Mouse (Mus musculus): ENCODE results near the gene Ablim2.

DNA sequence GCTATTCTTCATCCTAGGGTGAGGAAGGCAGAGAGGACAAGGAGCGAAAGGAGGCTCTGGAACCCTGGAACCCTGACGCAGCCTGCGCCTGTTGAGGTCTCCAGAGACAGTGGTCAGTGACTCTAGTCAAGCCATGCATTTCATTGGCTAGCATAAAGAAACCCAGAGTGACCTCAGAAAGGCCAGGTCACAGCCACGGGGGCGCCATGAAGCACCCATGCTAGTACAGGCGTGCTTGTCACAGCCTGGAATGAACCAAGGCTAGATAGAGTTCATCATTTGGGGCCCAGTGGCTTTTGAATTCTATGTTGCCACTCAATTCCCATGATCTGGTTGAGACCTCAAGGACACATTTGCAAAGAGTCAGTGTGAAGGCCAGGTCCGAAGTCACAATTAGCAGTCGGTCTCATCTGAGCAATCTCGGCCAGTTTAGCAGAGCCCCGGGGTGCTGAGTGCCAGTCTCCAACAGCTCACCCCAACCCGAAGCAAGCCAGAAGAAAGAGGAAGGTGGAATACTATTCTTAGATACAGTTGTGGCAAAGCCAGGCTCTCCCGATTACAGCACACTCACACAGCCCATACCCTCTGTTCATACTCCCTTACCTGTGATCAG lies 29.2 kb upstream of the Ablim2 start:
- TF ChIP-seq CTCF (IDR thresholded peaks at IDR 0.05; ENCODE audit: extremely low read depth, insufficient read depth, low read length) (no peak), POLR2A (IDR thresholded peaks at IDR 0.05; ENCODE audit: extremely low read depth, insufficient read depth, low read length) (no peak)
